8 mouse cellular contexts compared by ENCODE assay signal in the genomic region with DNA sequence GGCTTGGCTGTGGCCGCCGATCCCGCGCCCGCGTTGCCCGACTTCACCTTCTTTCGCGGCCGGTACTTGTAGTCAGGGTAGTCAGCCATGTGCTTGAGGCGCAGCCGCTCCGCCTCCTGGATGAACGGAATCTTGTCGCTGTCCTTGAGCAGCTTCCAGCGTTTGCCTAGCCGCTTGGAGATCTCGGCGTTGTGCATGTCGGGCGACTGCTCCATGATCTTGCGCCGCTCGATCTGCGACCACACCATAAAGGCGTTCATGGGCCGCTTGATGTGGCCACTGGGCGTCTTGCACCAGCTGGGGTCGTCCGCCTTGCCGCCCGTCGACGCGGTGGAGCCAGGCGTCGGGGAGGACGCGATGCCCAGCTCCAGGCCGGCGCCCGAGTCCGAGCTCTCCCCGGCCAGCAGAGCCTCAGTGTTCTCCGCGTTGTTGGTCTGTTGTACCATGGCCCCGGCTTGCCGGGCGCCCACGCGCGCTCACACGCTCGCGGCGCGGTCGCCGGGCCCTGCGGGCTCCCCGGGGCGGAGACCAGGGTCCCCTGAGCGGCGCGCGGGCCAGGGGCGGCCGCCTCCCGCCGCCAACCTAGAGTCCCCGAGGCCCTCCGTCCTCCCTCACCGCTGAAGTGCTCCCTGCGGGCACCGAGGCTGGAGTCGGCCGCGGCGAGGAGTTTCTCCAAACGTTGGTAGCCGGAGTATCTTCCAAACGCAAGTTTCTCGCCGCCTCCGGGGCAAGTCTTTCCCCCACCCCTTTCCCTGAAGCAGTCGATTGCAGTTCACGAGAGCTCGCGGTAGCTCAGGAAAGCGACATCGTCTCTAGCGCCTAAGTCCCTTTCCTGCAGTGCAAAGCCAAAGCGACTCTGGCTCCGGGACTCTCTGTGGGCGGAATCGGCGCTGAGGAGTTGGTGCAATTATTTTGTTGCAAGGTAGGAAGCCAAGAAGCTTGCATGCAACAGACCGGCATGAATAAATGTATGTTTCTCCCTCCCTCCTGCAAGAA. TPM values are rescaled to one million over a fixed set of nuclear protein-coding genes. Genes with fewer than 3 reads are reported as not detected.
A peak's percentile ranks its signal among the peaks of the same experiment; 100 is the strongest.
DNase-seq lines count a peak whose midpoint lies in the region; ATAC-seq lines count a peak whose summit lies in the region.

No protein-coding gene starts in this region.

- peak overlapping the region; percentile 100 for H3K9ac ChIP-seq in embryonic facial prominence, embryonic 14.5 days (ENCODE audit: low read depth, low read length)
- H3K9ac ChIP-seq in limb, embryonic 15.5 days = peak overlapping the region; percentile 93
- H3K9ac ChIP-seq in midbrain, embryonic 15.5 days = peak overlapping the region; percentile 100
- H3K9ac ChIP-seq in stomach, embryonic 16.5 days (ENCODE audit: low read length) = peak overlapping the region; percentile 99

- ATAC-seq in embryonic facial prominence, embryonic 14.5 days (ENCODE audit: low read depth) = peak; percentile 41
- ATAC-seq in limb, embryonic 15.5 days (ENCODE audit: insufficient number of reproducible peaks, low FRiP score, low TSS enrichment, low read depth) = peak; percentile 16; the same call in 1 of the 2 replicates
- peak; percentile 51 for ATAC-seq in midbrain, embryonic 15.5 days (replicated peaks)
- peak; percentile 29 for ATAC-seq in stomach, embryonic 16.5 days (ENCODE audit: insufficient read depth, low FRiP score)

- under 1% methylated on average over 52 of the region's 98 CpGs for WGBS in embryonic facial prominence, embryonic 14.5 days
- under 1% methylated on average over 97 of the region's 98 CpGs for WGBS in limb, embryonic 15.5 days
- WGBS in midbrain, embryonic 15.5 days = under 1% methylated on average over 98 of the region's 98 CpGs
- under 1% methylated on average over 98 of the region's 98 CpGs for WGBS in stomach, embryonic 16.5 days

- no peaks in the 10 kb centered on the region for H3K27me3 ChIP-seq in embryonic facial prominence, embryonic 14.5 days (replicated peaks; ENCODE audit: control insufficient read depth, insufficient read depth, low read length)
- H3K27me3 ChIP-seq in limb, embryonic 15.5 days = no peaks in the 10 kb centered on the region
- no peaks in the 10 kb centered on the region for H3K27me3 ChIP-seq in midbrain, embryonic 15.5 days (replicated peaks)
- no peaks in the 10 kb centered on the region for H3K27me3 ChIP-seq in stomach, embryonic 16.5 days (ENCODE audit: control insufficient read depth, insufficient read depth, low read length)

- H3K36me3 ChIP-seq in embryonic facial prominence, embryonic 14.5 days (ENCODE audit: control insufficient read depth, insufficient read depth, low read length) = peaks cover 5% of the 10 kb centered on the region; the same call in 1 of the 2 replicates
- no peaks in the 10 kb centered on the region for H3K36me3 ChIP-seq in limb, embryonic 15.5 days
- H3K36me3 ChIP-seq in midbrain, embryonic 15.5 days (replicated peaks) = no peaks in the 10 kb centered on the region
- no peaks in the 10 kb centered on the region for H3K36me3 ChIP-seq in stomach, embryonic 16.5 days (ENCODE audit: control insufficient read depth, insufficient read depth, low read length)

- H3K4me3 ChIP-seq in embryonic facial prominence, embryonic 14.5 days (ENCODE audit: low read depth, low read length) = peak overlapping the region; percentile 99
- peak overlapping the region; percentile 81 for H3K4me3 ChIP-seq in limb, embryonic 15.5 days
- H3K4me3 ChIP-seq in midbrain, embryonic 15.5 days = peak overlapping the region; percentile 96
- peak overlapping the region; percentile 95 for H3K4me3 ChIP-seq in stomach, embryonic 16.5 days (replicated peaks; ENCODE audit: low read length)

- no peaks in the 10 kb centered on the region for H3K9me3 ChIP-seq in embryonic facial prominence, embryonic 14.5 days (ENCODE audit: control insufficient read depth, low read length)
- H3K9me3 ChIP-seq in limb, embryonic 15.5 days = no peaks in the 10 kb centered on the region
- H3K9me3 ChIP-seq in midbrain, embryonic 15.5 days = no peaks in the 10 kb centered on the region
- H3K9me3 ChIP-seq in stomach, embryonic 16.5 days (replicated peaks; ENCODE audit: control insufficient read depth, low read length) = no peaks in the 10 kb centered on the region

- peak overlapping the region; percentile 68 for H3K4me2 ChIP-seq in embryonic facial prominence, embryonic 14.5 days (ENCODE audit: low read depth, low read length)
- peak overlapping the region; percentile 52 for H3K4me2 ChIP-seq in limb, embryonic 15.5 days
- peak overlapping the region; percentile 60 for H3K4me2 ChIP-seq in midbrain, embryonic 15.5 days
- peak overlapping the region; percentile 60 for H3K4me2 ChIP-seq in stomach, embryonic 16.5 days (ENCODE audit: low read depth, low read length)

- H3K4me1 ChIP-seq in embryonic facial prominence, embryonic 14.5 days (ENCODE audit: control insufficient read depth, insufficient read depth, low read length) = peaks cover 14% of the 10 kb centered on the region
- peaks cover 22% of the 10 kb centered on the region for H3K4me1 ChIP-seq in limb, embryonic 15.5 days
- peaks cover 23% of the 10 kb centered on the region for H3K4me1 ChIP-seq in midbrain, embryonic 15.5 days
- H3K4me1 ChIP-seq in stomach, embryonic 16.5 days (ENCODE audit: control insufficient read depth, insufficient read depth, low read length) = peaks cover 9% of the 10 kb centered on the region

- DNase-seq in 416B (ENCODE audit: low read depth) = peak; percentile 62
- peak; percentile 81 for DNase-seq in adrenal gland, postnatal 14 days
- DNase-seq in embryonic facial prominence, embryonic 14.5 days (ENCODE audit: low spot score) = peak; percentile 78
- DNase-seq in heart, adult 9 months (ENCODE audit: low spot score in 2 of 2) = peak; percentile 55 to 65
- DNase-seq in kidney, adult 8-10 months = peak; percentile 52 to 56

- peak overlapping the region; percentile 100 for H3K27ac ChIP-seq in embryonic facial prominence, embryonic 14.5 days (replicated peaks; ENCODE audit: low read depth, low read length)
- H3K27ac ChIP-seq in limb, embryonic 15.5 days = peak overlapping the region; percentile 99
- H3K27ac ChIP-seq in midbrain, embryonic 15.5 days = peak overlapping the region; percentile 95
- peak overlapping the region; percentile 98 for H3K27ac ChIP-seq in stomach, embryonic 16.5 days (ENCODE audit: low read length)

RNA-seq across cellular contexts. Expression of gene Sox4, which starts 0.6 kb away (rescaled TPM):
- 27.6 and 28.0 TPM in 2 replicates for total RNA-seq in adrenal gland, postnatal 14 days (2021)
- polyA plus RNA-seq in embryonic facial prominence, embryonic 14.5 days (2014; fragmentation: Nextera tagmentation; extraction: Ambion mirVana) = 62.7 and 67.5 TPM in 2 replicates
- polyA plus RNA-seq in limb, embryonic 15.5 days (2015; fragmentation: Nextera tagmentation; extraction: Ambion mirVana) = 38.0 and 46.2 TPM in 2 replicates
- polyA plus RNA-seq in midbrain, embryonic 15.5 days (2015; fragmentation: Nextera tagmentation; extraction: Ambion mirVana) = 197 and 207 TPM in 2 replicates
- polyA plus RNA-seq in stomach, embryonic 16.5 days (2015; fragmentation: Nextera tagmentation; extraction: Ambion mirVana) = 12.5 and 16.8 TPM in 2 replicates

Comparison
In these comparisons a context has a peak if more than half of its experiments do, and no peak if none do; other contexts are left out.
1. Peak in every context shown above with its lines: DNase-seq, ATAC-seq, H3K4me3 ChIP-seq and H3K27ac ChIP-seq.